Mouse (Mus musculus) WW6 (cell line): Measurements from ENCODE around the gene Trpm8.

Experiments used
- DNase-seq: peaks from one replicate; pipeline ENCODE4 v3.0.0-alpha.2; 2013; ENCODE audit warnings: low read depth, low spot score

Trpm8 gene

DNA sequence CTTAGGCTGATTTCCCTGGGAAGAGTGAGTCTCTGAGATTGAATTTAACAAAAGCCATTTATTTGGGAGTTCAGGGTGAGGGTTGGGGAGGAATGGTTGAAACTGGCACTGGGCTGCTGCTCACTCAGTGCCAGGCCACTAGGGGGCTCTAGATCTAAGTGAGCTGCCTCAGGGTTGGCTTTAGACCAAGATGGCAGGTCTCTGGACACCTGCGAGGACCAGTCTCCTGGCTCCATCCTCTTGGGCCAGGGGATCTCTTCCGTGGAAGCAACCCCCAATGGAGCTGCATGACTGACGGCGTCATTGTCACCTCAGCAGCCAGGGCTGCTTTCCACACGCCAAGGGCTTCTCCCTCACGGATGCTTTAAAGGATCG, 7.5 kb downstream of the Trpm8 start:
- peak; percentile 80 for DNase-seq

DNA sequence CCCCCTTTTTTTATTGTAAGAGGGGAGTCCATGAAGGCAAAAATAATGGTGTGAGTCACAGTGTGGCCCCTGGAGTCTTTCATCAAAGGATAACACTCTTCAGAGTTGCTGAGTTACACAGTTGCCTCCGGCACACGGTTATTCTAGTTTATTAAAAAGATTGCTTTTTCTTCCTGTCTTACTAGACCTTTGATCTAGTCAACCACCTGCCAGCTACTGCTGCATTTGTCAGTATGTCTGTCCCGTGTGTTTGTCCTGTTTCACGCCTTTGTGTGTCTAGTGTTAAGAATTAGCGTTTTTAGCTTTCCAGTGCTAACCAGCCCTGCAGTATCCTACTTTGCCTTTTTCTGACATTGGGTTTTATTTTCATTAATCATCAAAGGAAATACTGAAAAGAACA, 8.2 kb downstream of the Trpm8 start:
- no peak for DNase-seq

DNA sequence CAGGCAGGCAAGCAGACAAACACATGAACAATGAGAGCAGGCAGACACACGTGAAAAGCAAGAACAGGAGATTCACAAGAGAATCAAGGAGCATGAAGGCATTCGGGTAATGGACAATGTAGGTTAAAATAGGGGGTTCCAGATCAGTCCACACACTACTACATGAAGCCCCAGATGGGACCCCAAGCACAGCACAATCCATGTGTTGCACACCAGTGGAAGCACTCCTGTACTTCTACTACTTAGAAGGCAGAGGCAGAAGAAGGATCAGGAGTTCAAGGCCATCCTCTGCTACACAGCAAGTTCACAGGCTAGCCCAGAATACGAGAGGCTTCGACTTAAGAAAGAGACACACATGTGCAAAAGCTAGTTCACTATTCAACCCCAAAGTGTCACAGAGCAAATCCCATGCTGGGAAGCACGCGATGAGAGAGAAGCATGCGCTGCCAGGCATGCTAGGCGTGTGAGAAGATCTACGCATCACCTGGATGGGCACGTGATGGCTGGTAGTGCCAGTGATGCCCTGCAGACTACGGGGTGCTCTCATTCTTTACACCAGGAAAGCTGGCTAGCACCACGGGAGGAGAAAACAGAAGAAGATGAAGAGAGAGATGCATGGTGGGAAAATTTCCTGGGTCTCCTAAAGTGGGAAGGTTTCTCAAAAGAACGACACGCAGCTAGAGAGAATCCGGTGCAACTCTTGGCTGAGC, 8.8 kb downstream of the Trpm8 start:
- no peak for DNase-seq

DNA sequence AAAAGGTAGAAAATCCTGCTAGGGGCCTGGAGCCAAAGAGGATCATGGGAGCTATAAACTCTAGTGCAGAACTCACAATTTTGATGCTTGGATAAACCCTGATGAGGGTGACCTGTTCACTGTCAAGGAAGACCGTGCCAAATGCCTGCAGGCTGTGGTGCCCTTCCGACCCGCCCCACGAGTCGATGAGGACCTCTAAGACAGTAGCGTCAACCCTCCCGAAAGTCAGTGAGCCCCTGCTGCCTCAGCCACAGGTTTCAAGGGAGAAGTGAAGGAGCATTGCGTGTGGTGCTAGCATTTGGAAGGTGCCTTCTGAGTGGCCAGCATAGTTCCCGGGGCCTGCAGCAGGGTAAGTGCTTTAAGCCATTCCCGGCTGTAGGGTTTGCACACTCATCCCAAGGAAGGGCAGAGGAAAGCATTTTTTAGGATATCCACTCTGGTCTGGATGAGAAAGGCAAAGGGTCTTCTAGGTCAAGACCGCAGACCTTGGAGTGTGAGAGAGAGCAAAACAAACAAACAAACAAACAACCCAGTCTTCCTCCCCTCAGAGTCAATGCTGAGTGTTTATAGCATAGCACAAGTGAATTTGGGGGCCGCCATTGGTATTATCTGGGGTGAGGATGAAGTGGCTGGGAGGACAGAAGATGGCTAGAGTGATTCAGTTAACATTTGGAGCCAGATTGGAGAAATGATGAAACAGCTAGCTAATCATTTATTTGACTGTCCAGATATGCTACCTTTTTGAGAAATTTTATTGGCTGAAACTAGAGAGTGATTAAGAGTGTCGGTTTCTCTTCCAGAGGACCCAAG, 9.6 kb downstream of the Trpm8 start:
- DNase-seq, result no peak

DNA sequence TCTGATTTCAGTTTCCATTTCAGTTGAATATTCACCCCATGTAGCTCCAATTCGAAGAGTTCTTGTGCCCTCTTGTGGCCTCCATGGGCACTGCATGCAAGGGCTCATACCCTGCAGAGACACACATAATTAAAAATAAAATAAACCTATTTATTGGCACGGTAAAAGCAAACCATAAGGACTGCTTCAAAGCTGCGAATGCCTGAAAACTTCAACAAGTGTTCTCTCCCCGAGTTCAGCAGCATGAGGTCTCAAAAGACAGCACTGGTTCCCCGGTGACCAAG, 10.2 kb downstream of the Trpm8 start:
- peak; percentile 74 for DNase-seq

DNA sequence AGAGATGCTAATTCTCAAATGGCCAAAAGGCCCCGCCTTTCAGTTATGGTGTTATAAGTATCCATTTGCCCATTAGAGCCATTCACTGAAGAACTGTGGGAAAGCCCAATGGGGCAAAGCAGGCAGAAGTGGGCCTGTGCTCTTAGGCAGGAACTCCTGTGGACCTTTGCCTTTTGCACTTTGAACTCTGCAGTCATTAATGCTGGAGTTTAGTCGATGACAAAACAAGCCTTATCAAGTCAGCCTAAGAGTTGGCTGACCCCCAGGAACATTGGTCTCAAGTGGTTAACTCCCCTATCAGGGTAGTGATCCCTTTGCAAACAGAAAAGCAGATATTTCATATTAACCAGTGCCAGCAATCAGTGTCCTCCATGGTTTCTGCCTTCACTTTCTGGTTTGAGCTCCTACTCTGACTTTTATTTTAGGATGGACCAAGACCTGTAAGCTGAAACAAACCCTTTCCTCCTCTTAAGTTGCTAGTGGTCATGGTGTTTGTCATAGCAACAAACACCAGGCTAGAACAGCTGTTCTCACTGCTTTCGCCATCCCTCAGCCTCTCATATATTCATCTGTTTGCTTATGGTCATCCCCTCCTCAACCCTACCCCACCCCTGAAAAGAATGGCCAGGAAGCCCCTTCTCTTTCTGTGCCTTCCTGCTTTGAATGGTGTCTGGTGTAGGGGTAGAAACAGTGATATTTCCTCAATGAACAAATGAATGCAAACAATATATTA, 10.8 kb downstream of the Trpm8 start:
- DNase-seq, result no peak

DNA sequence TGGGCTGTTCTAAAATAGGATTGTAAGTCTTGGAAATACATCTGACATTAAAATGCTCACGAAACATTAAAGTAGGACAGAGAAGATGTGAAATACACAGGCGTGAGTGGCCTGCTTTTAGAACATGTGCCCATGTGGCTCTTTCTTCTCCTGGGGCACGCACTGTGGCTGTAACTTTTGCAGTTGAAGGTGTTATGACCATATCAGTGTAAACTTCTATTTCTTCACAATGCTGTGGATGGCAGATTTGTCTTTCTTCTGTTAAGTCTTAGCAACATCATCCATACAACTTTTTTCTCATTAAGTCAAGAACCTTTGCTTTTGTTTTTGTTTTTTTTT, 11.3 kb downstream of the Trpm8 start:
- no peak for DNase-seq

DNA sequence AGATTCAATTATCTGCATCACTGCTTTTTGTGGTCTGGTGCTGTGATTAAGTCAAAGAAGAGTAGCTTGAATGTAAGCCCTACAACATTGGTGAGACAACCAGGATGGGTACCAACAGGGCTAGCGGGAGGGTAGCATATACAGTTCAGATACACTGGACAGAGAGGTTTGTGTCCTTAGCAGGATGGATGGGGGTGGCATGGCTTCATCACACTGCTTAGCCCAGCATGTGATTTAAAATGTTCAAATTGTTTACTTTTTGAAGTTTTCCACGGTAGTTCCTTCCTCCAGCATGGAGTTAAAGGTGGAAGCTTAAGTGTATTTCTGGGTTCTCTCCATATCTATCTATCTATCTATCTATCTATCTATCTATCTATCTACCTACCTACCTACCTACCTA, 11.7 kb downstream of the Trpm8 start:
- DNase-seq, result no peak

DNA sequence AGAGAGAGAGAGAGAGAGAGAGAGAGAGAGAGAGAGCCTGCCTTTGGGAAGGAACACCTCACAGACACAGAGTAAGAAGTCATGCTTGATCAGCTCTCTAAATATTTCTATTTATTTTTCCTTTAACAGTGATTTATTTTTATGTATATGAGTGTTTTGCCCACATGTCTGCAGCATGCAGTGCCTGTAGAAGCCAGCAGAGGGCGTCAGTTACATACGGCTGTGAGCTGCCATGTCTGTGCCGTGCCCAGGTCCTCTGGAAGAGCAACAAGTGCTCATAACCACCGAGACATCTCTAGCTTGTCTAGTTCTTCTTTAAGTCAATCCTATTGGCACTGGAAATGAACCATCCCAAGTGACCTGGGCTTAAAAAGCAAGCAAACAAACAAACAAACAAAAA, 12.5 kb downstream of the Trpm8 start:
- DNase-seq, result peak; percentile 89

DNA sequence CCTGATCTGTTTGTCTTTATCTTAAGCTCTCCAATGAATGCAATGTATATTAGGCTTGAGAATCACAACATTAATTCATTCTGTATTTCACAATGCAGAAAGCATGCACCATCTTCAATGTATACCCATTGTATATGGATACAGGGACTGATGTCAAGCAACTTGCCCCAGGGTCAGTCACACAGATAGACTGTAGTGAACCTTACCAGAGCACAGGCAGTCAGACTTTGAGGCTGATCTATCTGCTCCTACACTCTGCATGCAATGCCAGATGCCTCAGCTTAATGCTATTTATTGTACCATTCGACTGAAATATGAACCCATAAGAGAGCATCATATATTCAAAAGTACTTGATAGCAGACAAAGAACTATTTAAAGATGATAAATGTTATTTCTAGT, 13.1 kb downstream of the Trpm8 start:
- no peak for DNase-seq

DNA sequence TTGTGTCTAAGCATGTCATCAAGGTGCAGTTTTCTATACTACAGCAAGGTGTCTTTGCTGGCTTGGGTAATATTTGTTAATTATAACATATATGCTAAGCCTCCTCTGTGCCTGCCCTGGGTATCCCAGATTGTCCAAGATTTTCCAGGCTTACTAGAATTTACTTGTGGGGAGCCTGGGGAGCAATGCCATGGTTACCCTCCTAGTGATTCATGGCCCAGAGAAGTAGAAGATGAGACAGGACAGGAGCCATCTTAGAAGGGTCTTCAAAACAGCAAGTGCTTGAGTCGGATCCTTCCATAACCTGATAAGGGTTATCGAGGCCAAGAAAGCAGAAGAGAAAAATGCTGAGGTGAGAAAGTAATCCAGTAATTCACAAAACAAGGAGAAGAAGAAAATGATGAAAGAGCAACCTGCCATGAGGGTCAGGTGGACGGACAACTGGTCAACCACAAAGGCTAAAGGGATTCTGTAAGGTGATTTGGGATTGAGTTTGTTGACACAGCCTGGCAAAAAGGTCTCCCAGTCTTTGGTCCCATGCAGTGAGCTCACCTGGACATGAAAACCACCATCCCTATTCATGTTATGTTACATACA, 14.0 kb downstream of the Trpm8 start:
- no peak for DNase-seq

DNA sequence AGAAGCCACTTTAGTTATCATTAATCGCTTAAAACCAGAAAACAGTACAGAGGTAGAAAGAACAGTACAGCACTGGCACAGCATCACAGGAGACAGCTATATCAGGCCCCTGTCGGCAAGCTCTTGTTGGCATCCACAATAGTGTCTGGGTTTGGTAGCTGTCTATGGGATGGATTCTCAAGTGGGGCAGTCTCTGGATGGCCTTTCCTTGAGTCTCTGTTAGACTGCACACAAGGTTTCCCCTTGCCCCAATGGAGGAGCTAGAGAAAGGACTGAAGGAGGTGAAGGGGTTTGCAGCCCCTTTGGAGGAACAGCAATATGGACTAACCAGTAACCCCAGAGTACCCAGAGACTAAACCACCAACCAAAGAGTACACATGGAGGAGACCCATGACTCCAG, 14.6 kb downstream of the Trpm8 start:
- DNase-seq, result no peak

DNA sequence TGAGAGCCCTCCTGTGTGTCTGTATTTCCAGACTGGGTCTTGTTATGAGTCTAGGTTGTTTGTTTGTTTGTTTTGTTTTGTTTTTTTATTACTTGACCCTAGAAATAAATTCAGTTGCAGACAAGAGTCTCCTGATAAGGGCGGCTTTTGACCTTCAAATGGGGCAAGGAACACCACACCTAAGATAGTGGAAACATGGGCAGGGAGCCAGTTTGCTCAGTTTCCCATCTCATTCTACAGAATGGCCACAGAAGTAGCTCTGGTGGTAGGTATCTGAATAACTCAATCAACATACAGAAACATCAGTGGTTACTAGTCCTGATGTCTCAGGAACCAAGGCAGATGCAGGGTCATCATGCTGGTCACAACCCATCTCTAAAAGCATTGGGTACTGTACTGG, 17.2 kb downstream of the Trpm8 start:
- DNase-seq, result no peak

DNA sequence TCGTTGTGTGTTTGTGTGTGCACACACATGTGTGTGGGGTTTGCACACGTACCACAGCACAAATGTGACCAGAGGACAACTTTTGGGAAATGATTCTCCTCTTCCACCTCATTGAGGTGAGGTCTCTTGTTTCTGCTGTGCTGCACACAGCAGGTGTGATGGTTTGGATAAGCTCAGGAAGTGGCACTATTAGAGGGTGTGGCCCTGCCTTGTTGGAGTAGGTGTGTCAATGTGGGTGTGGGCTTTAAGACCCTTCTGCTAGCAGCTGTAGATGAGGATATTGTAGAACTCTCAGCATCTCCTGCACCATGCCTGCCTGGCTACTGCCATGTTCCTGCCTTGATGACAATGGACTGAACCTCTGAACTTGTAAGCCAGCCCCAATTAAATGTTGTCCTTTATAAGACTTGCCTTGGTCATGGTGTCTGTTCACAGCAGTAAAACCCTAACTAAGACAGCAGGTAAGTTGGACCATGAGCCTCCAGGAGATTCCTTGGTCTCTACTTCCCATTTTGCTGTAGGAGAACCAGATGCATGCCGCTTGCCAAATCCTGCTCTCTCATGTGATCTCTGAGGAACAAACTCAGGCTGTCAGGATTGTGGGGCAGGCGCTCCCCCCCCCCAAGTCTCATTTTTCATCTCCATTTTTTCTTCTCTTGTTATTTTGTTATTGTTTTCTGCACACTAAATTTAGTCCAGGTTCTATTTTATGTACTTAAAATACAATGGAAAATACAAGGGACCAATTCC, 18.9 kb downstream of the Trpm8 start:
- DNase-seq, result no peak

DNA sequence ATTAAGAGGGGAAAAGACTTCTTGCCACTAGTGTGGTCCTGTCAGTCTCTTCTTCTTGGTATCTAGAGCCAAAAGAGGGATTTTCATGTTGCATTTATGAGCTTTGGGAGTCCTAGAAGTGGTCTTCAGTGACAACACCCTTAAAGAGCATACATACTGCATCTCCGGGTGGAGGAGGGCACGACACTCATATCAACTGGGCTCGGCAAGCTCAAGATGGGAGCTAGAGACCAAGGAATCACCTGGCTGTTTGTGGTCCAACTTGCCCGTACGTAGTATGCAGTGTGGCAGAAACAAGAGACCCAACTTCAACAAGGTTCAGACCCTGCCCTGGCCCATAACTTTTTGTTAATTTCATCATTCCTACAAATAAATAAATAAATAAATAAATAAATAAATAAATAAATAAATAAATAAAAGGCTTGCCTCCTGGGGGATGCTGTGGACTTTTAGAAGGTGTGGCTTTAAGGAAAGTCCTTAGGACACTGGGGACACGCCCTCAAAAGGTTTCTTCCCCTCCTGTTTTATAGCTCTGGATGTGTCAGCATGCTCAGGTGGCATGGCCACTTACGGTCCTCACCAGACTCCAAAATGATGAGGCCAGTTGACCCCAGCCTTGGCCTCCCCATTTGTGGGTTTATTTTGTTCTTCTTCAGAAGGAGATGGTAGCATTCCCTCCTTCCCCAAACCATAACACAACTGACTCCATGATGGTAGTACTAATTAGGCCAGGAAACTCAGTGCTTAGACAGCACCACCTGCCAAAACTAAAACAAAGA, 20.2 kb downstream of the Trpm8 start:
- no peak for DNase-seq

DNA sequence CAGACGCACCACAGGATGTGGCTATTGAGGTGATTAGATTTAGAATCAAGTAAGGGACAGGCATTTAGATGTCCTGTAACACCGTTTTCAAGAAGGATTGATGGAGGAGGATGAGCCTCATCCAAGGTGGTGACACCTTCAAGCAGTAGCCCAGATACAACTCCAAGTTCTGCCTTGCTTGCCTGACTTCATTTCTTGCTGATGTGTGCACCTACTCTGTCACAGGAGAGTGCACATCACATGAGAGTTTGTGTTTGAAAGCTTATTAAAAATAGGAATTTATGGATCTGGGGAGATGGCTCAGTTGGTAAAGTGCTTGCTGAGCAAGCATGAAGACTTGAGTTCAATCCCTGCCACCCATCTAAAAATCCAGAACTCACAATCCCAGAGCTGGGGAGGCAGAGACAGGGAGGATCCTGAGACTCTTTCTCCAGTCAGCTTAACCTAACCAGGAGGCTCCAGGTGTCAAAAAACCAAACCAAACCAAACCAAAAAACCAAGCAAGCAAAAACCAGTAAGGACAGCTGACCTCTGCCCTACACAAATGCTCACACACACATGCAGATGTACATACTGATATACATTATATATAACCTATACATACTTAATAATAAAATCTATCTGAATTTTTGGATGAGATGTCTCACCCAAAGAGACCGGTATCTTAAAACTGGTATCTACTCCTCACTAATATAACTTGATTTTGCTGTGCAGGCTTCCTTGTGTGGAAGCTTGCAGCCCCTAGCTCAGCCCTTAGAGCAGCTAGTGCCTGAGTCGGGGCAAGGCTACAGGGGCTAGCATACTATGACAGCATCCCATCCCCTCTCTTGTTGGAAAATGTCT, 21.4 kb downstream of the Trpm8 start:
- no peak for DNase-seq

DNA sequence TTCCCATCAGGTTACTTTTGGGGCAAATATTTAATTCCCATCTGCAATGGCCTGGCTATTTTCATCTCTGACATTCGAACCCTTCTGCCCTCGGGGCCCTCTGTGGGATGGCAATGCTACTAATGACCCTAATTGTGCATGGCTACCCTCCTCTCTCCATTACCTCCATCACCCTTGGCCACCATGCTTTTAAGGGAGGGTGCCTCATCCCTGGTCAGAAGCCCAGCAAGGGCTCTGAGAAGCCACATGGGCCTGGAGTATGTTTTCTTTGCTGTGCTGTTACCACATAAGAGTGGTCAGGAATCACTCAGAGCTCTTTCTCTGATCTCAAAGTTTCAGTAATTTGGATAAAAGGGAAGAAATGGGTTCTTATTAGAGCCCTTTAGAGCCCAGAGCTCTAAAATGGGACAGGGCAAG, 22.1 kb downstream of the Trpm8 start:
- no peak for DNase-seq

DNA sequence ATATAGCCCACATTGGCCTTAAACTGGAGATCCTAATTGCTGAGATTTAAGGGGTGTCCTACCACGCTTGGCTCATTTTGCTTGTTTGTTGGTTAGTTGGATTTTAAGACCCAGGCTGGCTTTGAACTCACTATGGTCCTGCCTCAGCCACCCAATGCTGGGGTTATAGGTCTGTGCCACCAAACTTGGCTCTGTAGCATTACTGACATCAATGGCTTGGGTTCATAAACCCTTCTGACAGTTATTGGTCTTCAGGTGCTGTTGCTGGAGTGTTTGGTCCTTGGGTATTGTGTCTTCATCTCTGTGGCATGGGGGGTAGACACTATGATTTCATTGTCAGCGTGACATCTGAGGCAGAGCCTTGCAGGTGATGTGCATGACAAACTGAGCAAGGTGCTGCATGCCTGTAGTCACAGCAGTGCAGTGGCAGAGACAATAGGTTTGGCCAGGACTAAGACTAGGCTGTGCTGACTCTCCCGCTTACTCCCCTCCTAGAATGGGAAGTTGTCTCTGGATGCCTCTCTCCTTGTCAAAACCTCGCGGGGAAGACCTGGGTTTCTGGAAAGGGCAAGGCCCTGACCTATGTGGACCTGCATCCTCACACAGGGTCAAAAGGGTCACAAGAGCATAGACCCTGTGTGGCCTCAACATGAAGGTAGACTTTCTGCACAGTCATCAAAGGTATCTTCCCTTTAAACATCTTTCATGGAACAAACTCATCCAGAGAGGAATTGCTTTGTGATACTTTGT, 23.0 kb downstream of the Trpm8 start:
- no peak for DNase-seq
